Mouse (Mus musculus): ENCODE results near the gene Gm10775.
A peak's percentile ranks its signal among the peaks of the same experiment; 100 is the strongest.

The Gm10775 gene

GRCm38 (mm10) chr13:65259239-65259638 is at the start of gene Gm10775:
Gene Gm10775, plus strand, starts transcription at chr13:65259539.
- peak; percentile 39 for DNase-seq (ENCODE audit: low read depth, low spot score)

GRCm38 (mm10) chr13:65225945-65226344 is 33.4 kb upstream of the Gm10775 start:
- DNase-seq (ENCODE audit: low read depth, low spot score), result no peak

GRCm38 (mm10) chr13:65226657-65227056 is 32.7 kb upstream of the Gm10775 start:
- DNase-seq (ENCODE audit: low read depth, low spot score), result no peak

- DNase-seq (ENCODE audit: low read depth, low spot score), result peak; percentile 62
Observed at GRCm38 (mm10) chr13:65237211-65237610, 22.1 kb upstream of the Gm10775 start.

GRCm38 (mm10) chr13:65240509-65241098 is 18.7 kb upstream of the Gm10775 start:
- peak; percentile 99 for DNase-seq (ENCODE audit: low read depth, low spot score)

GRCm38 (mm10) chr13:65241099-65241626 is 18.2 kb upstream of the Gm10775 start:
- DNase-seq (ENCODE audit: low read depth, low spot score), result peak; percentile 96

GRCm38 (mm10) chr13:65241627-65242318 is 17.6 kb upstream of the Gm10775 start:
- no peak for DNase-seq (ENCODE audit: low read depth, low spot score)

- no peak for DNase-seq (ENCODE audit: low read depth, low spot score)
Observed at GRCm38 (mm10) chr13:65242319-65242787, 17.0 kb upstream of the Gm10775 start.

GRCm38 (mm10) chr13:65243273-65243672 is 16.1 kb upstream of the Gm10775 start:
- peak; percentile 50 for DNase-seq (ENCODE audit: low read depth, low spot score)

GRCm38 (mm10) chr13:65258175-65258954 is 974 bp upstream of the Gm10775 start:
- DNase-seq (ENCODE audit: low read depth, low spot score), result peak; percentile 89

- DNase-seq (ENCODE audit: low read depth, low spot score), result no peak
Observed at GRCm38 (mm10) chr13:65262086-65262485, 2.7 kb downstream of the Gm10775 start.

- DNase-seq (ENCODE audit: low read depth, low spot score), result no peak
Observed at GRCm38 (mm10) chr13:65277994-65278382, 18.6 kb downstream of the Gm10775 start.

- DNase-seq (ENCODE audit: low read depth, low spot score), result peak; percentile 95
Observed at GRCm38 (mm10) chr13:65278383-65279341, 19.3 kb downstream of the Gm10775 start, which contains the start of gene Zfp369. Gene Zfp369, plus strand, starts transcription at chr13:65278814.

- DNase-seq (ENCODE audit: low read depth, low spot score), result peak; percentile 61
Observed at GRCm38 (mm10) chr13:65286771-65287170, 27.4 kb downstream of the Gm10775 start.

GRCm38 (mm10) chr13:65296354-65296753 is 37.0 kb downstream of the Gm10775 start:
- no peak for DNase-seq (ENCODE audit: low read depth, low spot score)
